Mouse (Mus musculus) erythroblast, embryonic 14.5 days (primary cell): ENCODE data around the gene Ripply1.

Source experiments
- GATA1 ChIP-seq: IDR thresholded peaks from 2 replicates; pipeline ENCODE4 v1.6.1; 2012; ENCODE audit warnings: low read length, inconsistent platforms, mixed read lengths
- TAL1 ChIP-seq: IDR thresholded peaks from 3 replicates; pipeline ENCODE4 v1.6.1; 2012; ENCODE audit warnings: low read length, inconsistent platforms, mixed read lengths

DNA sequence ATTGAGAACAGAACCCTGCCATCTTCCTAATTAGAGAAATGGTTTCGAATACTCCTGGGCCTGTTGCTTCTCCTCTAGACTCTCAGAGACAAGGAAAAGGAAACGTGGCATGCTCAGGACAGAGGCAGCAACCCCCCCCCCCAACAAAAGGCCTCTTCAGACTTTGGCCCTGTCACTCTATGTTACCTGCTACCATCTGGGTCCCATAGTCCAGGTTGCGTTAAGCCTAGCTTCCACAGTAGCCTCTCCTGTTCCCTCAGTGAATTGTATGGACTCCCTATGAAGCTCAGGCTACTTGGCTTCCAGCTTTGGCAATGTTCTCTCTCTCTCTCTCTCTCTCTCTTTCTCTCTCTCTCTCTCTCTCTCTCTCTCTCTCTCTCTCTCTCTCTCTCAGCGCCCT lies 590 bp downstream of the Ripply1 start:
- TF ChIP-seq TAL1: no peak
- no peak for TF ChIP-seq GATA1
